8 mouse cellular contexts compared by ENCODE assay signal in the genomic region with DNA sequence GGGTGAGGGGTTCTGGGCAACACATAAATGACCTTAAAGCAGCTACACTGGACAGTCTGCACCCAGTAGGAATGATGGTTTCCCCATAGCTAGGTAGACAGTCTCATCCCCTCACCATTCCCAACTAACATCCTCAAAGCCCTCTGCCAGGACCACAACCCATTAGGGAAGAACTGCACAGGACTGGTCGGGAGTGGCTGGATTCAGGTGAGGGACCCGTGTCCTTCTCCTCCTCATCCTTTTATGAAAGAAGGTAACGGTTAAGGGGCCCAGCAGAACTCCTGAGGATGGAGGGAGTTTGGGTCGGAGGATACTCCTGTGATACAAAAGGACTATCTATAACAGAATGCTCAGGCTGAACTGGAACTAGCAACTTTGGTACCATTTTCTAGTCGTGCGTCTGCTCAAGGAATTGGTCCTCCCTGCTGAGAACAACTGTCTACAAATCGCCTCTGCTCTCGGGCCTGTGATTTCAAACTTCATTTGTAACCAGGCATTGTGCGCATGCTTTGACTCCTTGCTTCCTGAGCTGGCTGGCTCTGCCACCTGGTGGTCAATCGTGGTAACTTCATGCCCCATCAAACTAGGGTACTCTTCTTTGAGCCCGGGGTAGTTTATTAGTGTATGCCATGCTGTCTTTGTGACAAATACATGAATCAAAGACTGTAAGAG.
DNase-seq lines count a peak whose midpoint lies in the region; ATAC-seq and TF ChIP-seq lines count a peak whose summit lies in the region.

No protein-coding gene starts in this region.

- no peaks in the 10 kb centered on the region for H3K4me1 ChIP-seq in hindbrain, embryonic 15.5 days (replicated peaks)

- no peak overlapping the region for H3K4me2 ChIP-seq in hindbrain, embryonic 15.5 days

- peak; percentile 93 for TF ChIP-seq CTCF in Patski (IDR thresholded peaks at IDR 0.05)

- in situ Hi-C loops in Patski (cut with MboI; ENCODE audit: low pct_unique_long_range_greater_than_20kb) = loop anchor here (5.0 to 10.0 kb wide), 4 partner anchors 192 to 767 kb away; no protein-coding TSS in a partner anchor

- H3K9ac ChIP-seq in hindbrain, embryonic 15.5 days = no peak overlapping the region

- H3K4me3 ChIP-seq in hindbrain, embryonic 15.5 days = no peak overlapping the region

- no peaks in the 10 kb centered on the region for H3K9me3 ChIP-seq in hindbrain, embryonic 15.5 days

- H3K36me3 ChIP-seq in hindbrain, embryonic 15.5 days = no peaks in the 10 kb centered on the region

- DNase-seq in Patski (ENCODE audit: low read depth, low spot score) = peak; percentile 17
- DNase-seq in cerebellum, adult 9-11 months = peak; percentile 60
- peak; percentile 53 to 82 for DNase-seq in frontal cortex, postnatal 10 days (ENCODE audit: low spot score in 2 of 2)
- peak; percentile 74 to 88 for DNase-seq in layer of hippocampus, postnatal 25 days (ENCODE audit: extremely low spot score in 1 of 2, low spot score in 1 of 2)
- peak; percentile 88 to 92 for DNase-seq in right cerebral cortex, postnatal 10 days (ENCODE audit: low spot score in 2 of 2)
- peak; percentile 81 for DNase-seq in urinary bladder, postnatal 14 days (ENCODE audit: low spot score)

- H3K27me3 ChIP-seq in Patski = peaks cover 15% of the 10 kb centered on the region
- H3K27me3 ChIP-seq in hindbrain, embryonic 15.5 days = no peaks in the 10 kb centered on the region

- CTCF ChIA-PET in Patski (lab: Charles Lee) = interaction anchor here (1.1 to 1.4 kb wide), 3 partner anchors 172 to 199 kb away, joined by 3 to 4 read pairs (median 3); no protein-coding TSS in a partner anchor

- ATAC-seq in Patski = peak; percentile 89
- peak; percentile 74 for ATAC-seq in hindbrain, embryonic 15.5 days (ENCODE audit: low FRiP score, low read depth)
- peak; percentile 90 for ATAC-seq in megakaryocyte-erythroid progenitor cell, adult 5-6 weeks (replicated peaks; ENCODE audit: low FRiP score, low TSS enrichment, poor library complexity, severe bottlenecking)

- 26% methylated on average over 11 of the region's 11 CpGs for WGBS in hindbrain, embryonic 15.5 days

- no peak overlapping the region for H3K27ac ChIP-seq in hindbrain, embryonic 15.5 days (replicated peaks)

- POLR2A ChIA-PET in Patski (lab: Charles Lee) = no interaction called here

Comparison
In these comparisons a context has a peak if more than half of its experiments do, and no peak if none do; other contexts are left out.
1. DNase-seq: peak in every context shown above with its lines; median percentile 90 in right cerebral cortex, postnatal 10 days; 81 in layer of hippocampus, postnatal 25 days; 81 in urinary bladder, postnatal 14 days; 68 in frontal cortex, postnatal 10 days; 60 in cerebellum, adult 9-11 months; 17 in Patski.